Mouse (Mus musculus) C2C12 (cell line): ENCODE measurements around the gene Steap4.

ENCODE experiments used
- CTCF ChIP-seq: IDR thresholded peaks from one replicate; pipeline ENCODE4 v1.5.1; 2011; ENCODE audit not compliant: control insufficient read depth, insufficient read depth, insufficient read length
- FOSL1 ChIP-seq: IDR thresholded peaks from one replicate; pipeline ENCODE4 v1.8.0; 2011; ENCODE audit warnings: mild to moderate bottlenecking, low read length; ENCODE audit not compliant: poor library complexity, insufficient read depth, severe bottlenecking

GRCm38 (mm10) chr5:7917501-7918295, 42.6 kb upstream of the Steap4 start:
- TF ChIP-seq FOSL1 (no peak), CTCF (no peak)
